ENCODE assay signal across 22 mouse cellular contexts in the genomic region with DNA sequence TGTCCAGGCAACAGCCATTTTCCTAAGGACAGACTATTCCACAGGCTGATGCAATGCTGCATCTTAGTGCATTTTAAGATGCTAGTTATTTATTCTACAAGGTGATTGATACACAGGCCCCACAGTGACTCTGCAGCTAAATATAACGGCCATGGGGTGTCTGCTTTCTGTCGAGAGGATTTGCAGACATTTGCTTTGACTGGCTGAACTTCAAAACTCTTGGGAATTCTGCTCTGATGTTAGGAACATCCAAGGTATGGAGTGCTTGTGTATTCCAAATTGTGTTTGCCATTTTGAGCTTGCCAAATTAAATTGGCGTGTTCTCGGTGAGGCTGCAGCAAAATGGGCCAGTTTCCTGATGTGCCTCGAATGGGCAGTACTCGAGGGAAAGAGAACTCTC. TPM values are rescaled to one million over a fixed set of nuclear protein-coding genes. Genes with fewer than 3 reads are reported as not detected.
DNase-seq lines count a peak whose midpoint lies in the region; ATAC-seq and TF ChIP-seq lines count a peak whose summit lies in the region.
"Had no signal": no experiment of that assay in that cellular context is flagged by ENCODE, and none has a peak within 500 bp of the region (broad histone marks: within the 10 kb centered on the region; RNA-seq: fewer than 3 reads in every experiment).

No protein-coding gene starts in this region.

- 4% methylated on average over 6 of the region's 6 CpGs for WGBS in heart, embryonic 14.5 days
- 62% methylated on average over 6 of the region's 6 CpGs for WGBS in liver, postnatal 0 days (ENCODE audit: insufficient replicate concordance)

- no peak for TF ChIP-seq EP300 in liver, postnatal 0 days (IDR thresholded peaks at IDR 0.05; ENCODE audit: low read depth)

- 0 out of 2 replicates have a peak, but pooled peaks have one; percentile 7 for ATAC-seq in heart, embryonic 14.5 days (ENCODE audit: insufficient number of reproducible peaks, insufficient read depth, low FRiP score, low read depth)
- no peak for ATAC-seq in liver, postnatal 0 days
- no peak for ATAC-seq in activated CD4-positive, CD25-positive, alpha-beta regulatory T cell, adult 4 months
- ATAC-seq: forebrain, embryonic 13.5 days; hindbrain, postnatal 0 days; midbrain, embryonic 13.5 days had no signal

- no peak for TF ChIP-seq POLR2A in brain, embryonic 14.5 days (IDR thresholded peaks at IDR 0.05; ENCODE audit: borderline replicate concordance, extremely low read depth, insufficient read depth, insufficient read length, poor library complexity, severe bottlenecking)

- no peak for TF ChIP-seq CTCF in brain, embryonic 14.5 days (IDR thresholded peaks at IDR 0.05; ENCODE audit: borderline replicate concordance, extremely low read depth, insufficient read depth, insufficient read length)
- no peak for TF ChIP-seq CTCF in liver, postnatal 0 days (IDR thresholded peaks at IDR 0.05; ENCODE audit: low read depth)

- peak overlapping the region; percentile 58 for H3K9ac ChIP-seq in heart, embryonic 14.5 days (ENCODE audit: low read length)
- H3K9ac ChIP-seq in liver, postnatal 0 days (replicated peaks) = no peak overlapping the region
- H3K9ac ChIP-seq: forebrain, embryonic 13.5 days; midbrain, embryonic 13.5 days had no signal

- peak overlapping the region; percentile 49 for H3K4me2 ChIP-seq in heart, embryonic 14.5 days (ENCODE audit: low read length)
- no peak overlapping the region for H3K4me2 ChIP-seq in liver, postnatal 0 days (ENCODE audit: low read depth, low read length)
- H3K4me2 ChIP-seq: forebrain, embryonic 13.5 days; midbrain, embryonic 13.5 days had no signal

- H3K27ac ChIP-seq in heart, embryonic 14.5 days (replicated peaks in 1 of 2; ENCODE audit: control insufficient read depth in 1 of 2, insufficient read depth in 1 of 2, low read depth in 2 of 2, low read length in 2 of 2) = peak overlapping the region; percentile 86 to 91
- no peak overlapping the region for H3K27ac ChIP-seq in liver, postnatal 0 days (ENCODE audit: low read depth)
- H3K27ac ChIP-seq: forebrain, embryonic 13.5 days; hindbrain, postnatal 0 days; midbrain, embryonic 13.5 days had no signal

- H3K27me3 ChIP-seq in heart, embryonic 14.5 days (ENCODE audit: control insufficient read depth, insufficient read depth, low read length) = no peaks in the 10 kb centered on the region
- H3K27me3 ChIP-seq in liver, postnatal 0 days (ENCODE audit: insufficient read depth, low read length) = no peaks in the 10 kb centered on the region
- H3K27me3 ChIP-seq: CH12.LX; forebrain, embryonic 13.5 days; midbrain, embryonic 13.5 days had no signal

- no peaks in the 10 kb centered on the region for H3K36me3 ChIP-seq in heart, embryonic 14.5 days (ENCODE audit: control insufficient read depth, insufficient read depth, low read length)
- no peaks in the 10 kb centered on the region for H3K36me3 ChIP-seq in liver, postnatal 0 days (replicated peaks; ENCODE audit: insufficient read depth, low read length)
- H3K36me3 ChIP-seq: midbrain, embryonic 13.5 days had no signal

- H3K9me3 ChIP-seq in heart, embryonic 14.5 days (ENCODE audit: control insufficient read depth, low read length) = no peaks in the 10 kb centered on the region
- H3K9me3 ChIP-seq in liver, postnatal 0 days (ENCODE audit: low read length) = no peaks in the 10 kb centered on the region
- H3K9me3 ChIP-seq: forebrain, embryonic 13.5 days; midbrain, embryonic 13.5 days had no signal

- 0 out of 4 replicates have a peak overlapping the region, but pooled peaks of 1 of the 2 experiments have one; percentile 6 for H3K4me3 ChIP-seq in heart, embryonic 14.5 days (ENCODE audit: control insufficient read depth in 1 of 2, insufficient read depth in 1 of 2, low read depth in 1 of 2, low read length in 2 of 2)
- H3K4me3 ChIP-seq in liver, postnatal 0 days (ENCODE audit: low read depth, low read length) = no peak overlapping the region
- H3K4me3 ChIP-seq: forebrain, embryonic 13.5 days; midbrain, embryonic 13.5 days; myocyte had no signal

- peaks cover 4 to 16% of the 10 kb centered on the region in 2 experiments for H3K4me1 ChIP-seq in heart, embryonic 14.5 days (ENCODE audit: control insufficient read depth in 2 of 2, insufficient read depth in 2 of 2, low read length in 2 of 2)
- no peaks in the 10 kb centered on the region for H3K4me1 ChIP-seq in liver, postnatal 0 days (ENCODE audit: insufficient read depth)
- H3K4me1 ChIP-seq: midbrain, embryonic 13.5 days had no signal

- peak; percentile 12 for DNase-seq in gastrocnemius, adult 18-20 months (ENCODE audit: low spot score)
- DNase-seq in gastrocnemius, postnatal 4 days (ENCODE audit: low spot score in 2 of 2) = no peak
- peak; percentile 5 for DNase-seq in brain, embryonic 14.5 days (ENCODE audit: low read depth)
- DNase-seq in mesoderm, embryonic 11.5 days (ENCODE audit: low read depth, low spot score) = peak; percentile 21
- DNase-seq in cerebellum, postnatal 36 days = no peak
- no peak for DNase-seq in liver, postnatal 0 days
- DNase-seq: adrenal gland, postnatal 25 days; cerebellum, adult 8-10 months; kidney, adult 9 months; left cerebral cortex, postnatal 4 days; lung, adult 2 months; lung, postnatal 36 days; retina, postnatal 1 day; right cerebral cortex, postnatal 4 days; thymus, adult 18-20 months had no signal

RNA-seq across cellular contexts. Expression of a gene that starts 2.4 kb away (rescaled TPM):
- total RNA-seq in gastrocnemius, adult 18-20 months (2021) = 10 to 100 TPM; 27.6 to 36.0 TPM
- total RNA-seq in gastrocnemius, postnatal 4 days (2021) = 10 to 100 TPM; 42.0 to 43.2 TPM
- polyA plus RNA-seq in brain, embryonic 14.5 days (2012; rRNA removed) = 10.1 and 20.6 TPM in 2 replicates
- 144 and 159 TPM in 2 replicates for polyA plus RNA-seq in heart, embryonic 14.5 days (2014; fragmentation: Nextera tagmentation; extraction: Ambion mirVana)
- 0.46 and 0.69 TPM in 2 replicates for polyA plus RNA-seq in liver, postnatal 0 days (2015; fragmentation: Nextera tagmentation; extraction: Ambion mirVana)
- polyA plus RNA-seq in activated CD4-positive, CD25-positive, alpha-beta regulatory T cell, adult 4 months (2017; shearing (Covaris generic)) = under 1 TPM in 1 of 2 experiments, not detected in 1; 0.03 TPM
- total RNA-seq: CH12.LX had no signal

Comparison
In these comparisons a context has a peak if more than half of its experiments do, and no peak if none do; other contexts are left out.
1. DNase-seq: peak in gastrocnemius, adult 18-20 months (single experiment), brain, embryonic 14.5 days (single experiment) and mesoderm, embryonic 11.5 days (single experiment); none in gastrocnemius, postnatal 4 days (0 of 2), cerebellum, postnatal 36 days (0 of 2) and liver, postnatal 0 days (single experiment).